Mouse (Mus musculus): ENCODE measurements around the gene Dip2c. TPM values are rescaled to one million over a fixed set of nuclear protein-coding genes. Genes with fewer than 3 reads are reported as not detected.

Gene Dip2c
- polyA plus RNA-seq, 1 experiment from 2014 or later, result 3.5 TPM

DNA sequence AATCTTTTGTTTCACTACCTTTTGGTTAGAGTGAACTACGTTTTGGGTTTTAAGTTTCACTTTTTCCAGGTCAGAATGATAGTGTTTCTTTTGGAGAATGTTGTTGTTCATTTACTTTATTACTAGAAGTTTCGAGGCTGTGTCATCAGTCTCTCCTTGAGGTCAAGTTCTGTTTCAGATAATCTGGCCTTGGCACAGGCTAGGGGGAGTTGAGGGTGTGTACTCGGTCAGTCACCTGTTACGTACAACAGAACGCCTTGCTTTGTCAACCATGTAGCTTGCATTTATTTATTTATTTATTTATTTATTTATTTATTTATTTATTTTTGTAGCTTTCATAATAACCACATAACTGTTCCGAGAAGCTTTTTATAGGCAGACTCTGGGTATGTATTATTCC, 20.0 kb downstream of the Dip2c start:
- DNase-seq (ENCODE audit: low spot score), result no peak
- WGBS, result 69% methylated on average over 6 of the region's 6 CpGs
- no peak for ATAC-seq

DNA sequence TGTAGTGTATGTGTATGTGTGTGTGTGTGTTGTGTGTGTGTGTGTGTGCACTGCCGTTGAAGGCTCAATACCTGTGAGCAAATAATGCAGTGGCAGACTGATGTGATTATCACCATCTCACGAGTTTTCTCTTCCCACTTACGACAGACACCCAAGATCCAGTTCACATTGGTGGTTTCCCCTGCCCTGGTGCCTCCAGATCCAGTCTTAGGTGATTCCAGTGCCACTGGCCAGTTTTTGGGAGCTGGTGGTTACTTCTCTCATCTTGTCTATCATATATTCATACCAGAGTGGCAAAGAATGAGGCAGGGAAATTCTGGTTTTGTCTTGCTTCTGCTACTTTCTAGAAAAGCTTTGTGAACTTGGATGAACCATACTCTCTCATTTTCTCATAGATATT, 20.9 kb downstream of the Dip2c start:
- Histone ChIP-seq H3K4me1 (ENCODE audit: insufficient read depth, low read depth, low read length) (no peaks in the 10 kb centered on the region), H3K27ac (ENCODE audit: low read length) (no peak overlapping the region), H3K27me3 (replicated peaks; ENCODE audit: insufficient read depth, low read length) (no peaks in the 10 kb centered on the region), H3K9ac (replicated peaks; ENCODE audit: low read depth) (no peak overlapping the region), H3K9me3 (ENCODE audit: low read length) (no peaks in the 10 kb centered on the region), H3K36me3 (ENCODE audit: insufficient read depth, low read length) (no peaks in the 10 kb centered on the region), H3K4me2 (replicated peaks; ENCODE audit: low read depth, low read length) (no peak overlapping the region), H3K4me3 (ENCODE audit: low read depth, low read length) (no peak overlapping the region)
- WGBS, result 73% methylated on average over 3 of the region's 3 CpGs
- ATAC-seq, result no peak
- DNase-seq (ENCODE audit: low spot score), result no peak
- no peak for TF ChIP-seq CTCF (IDR thresholded peaks at IDR 0.05)
- TF ChIP-seq EP300 (IDR thresholded peaks at IDR 0.05), result no peak

More for the DNA sequence above, 20.0 kb downstream of the Dip2c start:
- Histone ChIP-seq H3K9me3 (ENCODE audit: low read length) (no peaks in the 10 kb centered on the region), H3K27me3 (replicated peaks; ENCODE audit: insufficient read depth, low read length) (no peaks in the 10 kb centered on the region), H3K27ac (ENCODE audit: low read length) (no peak overlapping the region), H3K4me2 (replicated peaks; ENCODE audit: low read depth, low read length) (no peak overlapping the region), H3K4me3 (ENCODE audit: low read depth, low read length) (no peak overlapping the region), H3K4me1 (ENCODE audit: insufficient read depth, low read depth, low read length) (no peaks in the 10 kb centered on the region), H3K36me3 (ENCODE audit: insufficient read depth, low read length) (no peaks in the 10 kb centered on the region), H3K9ac (replicated peaks; ENCODE audit: low read depth) (no peak overlapping the region)
- TF ChIP-seq CTCF (IDR thresholded peaks at IDR 0.05) (no peak), EP300 (IDR thresholded peaks at IDR 0.05) (no peak)

DNA sequence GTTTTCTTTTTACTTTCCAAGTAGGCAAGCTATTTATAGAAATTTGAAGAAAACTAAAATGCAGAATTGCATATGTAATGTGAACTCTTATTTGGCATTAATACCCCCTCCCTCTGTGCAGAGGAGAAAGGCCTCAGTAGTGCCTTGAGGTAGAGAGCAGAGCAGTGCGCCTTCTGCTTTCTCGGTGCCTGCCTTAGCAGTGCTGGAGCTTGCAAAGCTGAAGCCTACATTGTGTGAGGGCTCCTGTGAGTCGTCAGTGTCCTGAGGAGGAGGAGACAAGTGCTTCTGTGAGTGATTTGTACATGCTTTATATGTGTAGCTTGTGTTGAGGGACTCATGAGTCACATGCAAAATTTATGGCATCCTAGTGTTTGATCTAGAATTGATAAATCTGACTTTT, 21.4 kb downstream of the Dip2c start:
- Histone ChIP-seq H3K9me3 (ENCODE audit: low read length) (no peaks in the 10 kb centered on the region), H3K27ac (ENCODE audit: low read length) (no peak overlapping the region), H3K27me3 (replicated peaks; ENCODE audit: insufficient read depth, low read length) (no peaks in the 10 kb centered on the region), H3K9ac (replicated peaks; ENCODE audit: low read depth) (no peak overlapping the region), H3K4me2 (replicated peaks; ENCODE audit: low read depth, low read length) (no peak overlapping the region), H3K4me3 (ENCODE audit: low read depth, low read length) (no peak overlapping the region), H3K4me1 (ENCODE audit: insufficient read depth, low read depth, low read length) (no peaks in the 10 kb centered on the region), H3K36me3 (ENCODE audit: insufficient read depth, low read length) (no peaks in the 10 kb centered on the region)
- 57% methylated on average over 3 of the region's 3 CpGs for WGBS
- no peak for TF ChIP-seq EP300 (IDR thresholded peaks at IDR 0.05)
- TF ChIP-seq CTCF (IDR thresholded peaks at IDR 0.05), result no peak
- DNase-seq (ENCODE audit: low spot score) (no peak), ATAC-seq (no peak)

DNA sequence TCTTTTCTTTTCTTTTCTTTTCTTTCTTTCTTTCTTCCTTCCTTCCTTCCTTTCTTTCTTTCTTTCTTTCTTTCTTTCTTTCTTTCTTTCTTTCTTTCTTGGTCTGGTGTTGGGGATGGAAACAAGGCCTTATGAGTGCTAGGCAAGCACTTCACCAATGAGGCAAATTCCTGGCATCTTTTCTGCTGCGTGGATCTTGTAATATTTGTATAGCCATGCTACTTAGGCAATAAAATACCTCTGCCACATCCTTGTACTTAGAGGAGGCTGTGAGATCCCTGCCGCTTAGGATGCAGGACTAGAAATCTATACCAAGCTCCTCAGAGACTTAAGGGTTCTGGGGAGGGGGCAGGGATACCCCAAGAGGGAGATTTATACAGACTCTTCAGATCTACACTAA, 23.3 kb downstream of the Dip2c start:
- H3K27ac ChIP-seq (ENCODE audit: low read length), result no peak overlapping the region
- no peak overlapping the region for H3K4me3 ChIP-seq (ENCODE audit: low read depth, low read length)
- TF ChIP-seq EP300 (IDR thresholded peaks at IDR 0.05) (peak; percentile 61; the same call in 1 of the 2 replicates), CTCF (IDR thresholded peaks at IDR 0.05) (no peak)
- peak; percentile 73 for DNase-seq (ENCODE audit: low spot score)
- peak; percentile 68 for ATAC-seq
- H3K4me1 ChIP-seq (ENCODE audit: insufficient read depth, low read depth, low read length), result no peaks in the 10 kb centered on the region
- no peaks in the 10 kb centered on the region for H3K27me3 ChIP-seq (replicated peaks; ENCODE audit: insufficient read depth, low read length)
- H3K9ac ChIP-seq (replicated peaks; ENCODE audit: low read depth), result no peak overlapping the region
- 49% methylated on average over 2 of the region's 2 CpGs for WGBS
- no peak overlapping the region for H3K4me2 ChIP-seq (replicated peaks; ENCODE audit: low read depth, low read length)
- no peaks in the 10 kb centered on the region for H3K9me3 ChIP-seq (ENCODE audit: low read length)
- H3K36me3 ChIP-seq (ENCODE audit: insufficient read depth, low read length), result no peaks in the 10 kb centered on the region

DNA sequence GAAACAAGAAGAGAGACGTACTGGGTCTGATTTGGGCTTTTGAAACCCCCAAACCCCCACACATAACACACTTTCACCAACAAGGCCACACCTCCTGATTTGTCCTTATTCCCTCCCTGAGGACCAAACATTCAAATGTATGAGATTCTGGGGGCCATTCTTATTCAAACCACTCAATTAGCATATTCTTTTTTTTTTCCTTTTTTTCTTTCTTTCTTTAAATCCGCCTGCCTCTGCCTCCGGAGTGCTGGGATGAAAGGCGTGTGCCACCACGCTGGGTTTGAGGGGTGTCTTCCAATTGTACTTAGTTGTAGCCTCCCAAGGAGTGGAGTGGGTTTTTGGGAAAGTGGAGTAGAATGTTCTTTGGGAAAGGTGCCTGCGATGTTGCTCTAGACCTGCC, 32.5 kb downstream of the Dip2c start:
- TF ChIP-seq EP300 (IDR thresholded peaks at IDR 0.05) (no peak), CTCF (IDR thresholded peaks at IDR 0.05) (no peak)
- Histone ChIP-seq H3K27ac (ENCODE audit: low read length) (no peak overlapping the region), H3K9ac (replicated peaks; ENCODE audit: low read depth) (no peak overlapping the region), H3K36me3 (ENCODE audit: insufficient read depth, low read length) (no peaks in the 10 kb centered on the region), H3K4me3 (ENCODE audit: low read depth, low read length) (no peak overlapping the region), H3K27me3 (replicated peaks; ENCODE audit: insufficient read depth, low read length) (no peaks in the 10 kb centered on the region), H3K4me1 (ENCODE audit: insufficient read depth, low read depth, low read length) (no peaks in the 10 kb centered on the region), H3K9me3 (ENCODE audit: low read length) (no peaks in the 10 kb centered on the region), H3K4me2 (replicated peaks; ENCODE audit: low read depth, low read length) (no peak overlapping the region)
- ATAC-seq, result no peak
- DNase-seq (ENCODE audit: low spot score), result no peak
- WGBS, result 79% methylated on average over 6 of the region's 6 CpGs

DNA sequence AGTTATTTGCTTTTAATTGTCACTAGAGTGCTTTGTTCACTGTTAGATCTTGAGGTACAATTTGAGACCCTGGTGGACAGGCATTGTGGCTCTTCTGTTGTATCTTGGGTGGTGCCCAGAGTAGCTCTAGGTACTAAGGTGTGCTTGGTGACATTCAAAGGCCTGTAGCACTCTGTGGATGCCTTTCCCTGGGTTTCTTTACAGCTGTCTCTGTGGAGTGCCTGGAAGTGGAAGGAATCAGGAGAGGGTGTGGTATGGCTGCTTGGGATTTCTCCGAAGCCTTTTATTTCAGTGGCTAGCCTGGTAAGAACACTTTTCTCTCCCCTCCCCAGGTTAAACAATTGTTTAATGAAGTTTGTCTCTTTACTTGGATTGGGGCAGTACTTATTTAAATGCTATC, 34.5 kb downstream of the Dip2c start:
- Histone ChIP-seq H3K4me3 (ENCODE audit: low read depth, low read length) (no peak overlapping the region), H3K9ac (replicated peaks; ENCODE audit: low read depth) (no peak overlapping the region), H3K36me3 (ENCODE audit: insufficient read depth, low read length) (no peaks in the 10 kb centered on the region), H3K4me1 (ENCODE audit: insufficient read depth, low read depth, low read length) (0 out of 2 replicates have a peak, but pooled peaks cover 7% of the 10 kb centered on the region), H3K27me3 (replicated peaks; ENCODE audit: insufficient read depth, low read length) (no peaks in the 10 kb centered on the region), H3K4me2 (replicated peaks; ENCODE audit: low read depth, low read length) (no peak overlapping the region), H3K27ac (ENCODE audit: low read length) (no peak overlapping the region), H3K9me3 (ENCODE audit: low read length) (no peaks in the 10 kb centered on the region)
- WGBS, result 48% methylated on average over 1 of the region's 1 CpGs
- TF ChIP-seq CTCF (IDR thresholded peaks at IDR 0.05) (no peak), EP300 (IDR thresholded peaks at IDR 0.05) (no peak)
- ATAC-seq (no peak), DNase-seq (ENCODE audit: low spot score) (no peak)

DNA sequence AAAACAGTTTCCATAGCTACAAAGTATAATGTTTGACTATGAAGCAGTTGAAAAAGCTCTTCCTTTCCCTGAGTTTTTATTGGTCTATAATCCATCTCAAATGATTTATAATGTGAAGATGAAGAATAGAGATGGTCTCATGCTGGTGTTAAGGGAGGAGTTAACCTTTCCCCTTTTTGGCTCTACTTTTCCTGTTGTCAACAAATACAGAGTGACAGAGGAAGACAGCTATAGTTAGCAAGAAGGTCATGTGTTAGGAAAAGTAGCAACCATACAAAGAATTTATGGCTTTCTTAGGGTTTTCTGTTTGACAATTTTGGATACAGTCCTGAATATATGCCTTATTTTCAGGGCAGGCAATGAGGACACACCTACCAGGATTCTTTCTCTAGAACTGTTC, 36.6 kb downstream of the Dip2c start:
- Histone ChIP-seq H3K27ac (ENCODE audit: low read length) (no peak overlapping the region), H3K4me3 (ENCODE audit: low read depth, low read length) (no peak overlapping the region), H3K9ac (replicated peaks; ENCODE audit: low read depth) (no peak overlapping the region), H3K36me3 (ENCODE audit: insufficient read depth, low read length) (no peaks in the 10 kb centered on the region), H3K4me1 (ENCODE audit: insufficient read depth, low read depth, low read length) (0 out of 2 replicates have a peak, but pooled peaks cover 7% of the 10 kb centered on the region), H3K27me3 (replicated peaks; ENCODE audit: insufficient read depth, low read length) (no peaks in the 10 kb centered on the region), H3K4me2 (replicated peaks; ENCODE audit: low read depth, low read length) (no peak overlapping the region), H3K9me3 (ENCODE audit: low read length) (no peaks in the 10 kb centered on the region)
- DNase-seq (ENCODE audit: low spot score) (no peak), ATAC-seq (no peak)
- TF ChIP-seq CTCF (IDR thresholded peaks at IDR 0.05), result no peak
